Mouse (Mus musculus): ENCODE results near the gene Ppfibp1. TPM values are rescaled to one million over a fixed set of nuclear protein-coding genes. Genes with fewer than 3 reads are reported as not detected.
"Not testable (repeated sequence)": the region's sequence is repeated elsewhere in the genome, so short reads cannot be mapped to it uniquely, and the experiment has no call there.

Gene Ppfibp1
- polyA plus RNA-seq, 1 experiment from 2014 or later, result 15.9 TPM

DNA sequence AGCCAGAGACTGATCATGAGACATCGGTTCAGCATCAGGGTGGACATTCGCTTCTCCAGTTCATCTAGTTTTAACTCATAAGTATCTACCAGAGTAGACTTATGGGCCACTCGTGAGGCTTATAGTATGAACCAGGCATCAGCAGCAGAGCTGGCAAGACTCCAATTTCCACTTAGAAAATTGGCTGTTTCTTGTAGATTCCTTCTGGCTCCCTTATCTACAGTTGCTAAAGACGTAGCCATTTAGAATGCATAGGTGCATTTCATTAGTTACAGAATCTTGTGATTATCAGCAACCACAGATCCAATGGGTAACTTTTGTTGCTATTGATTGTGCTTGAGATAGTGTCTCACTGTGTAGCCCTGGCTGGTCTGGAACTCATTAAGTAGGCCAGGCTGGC, 35.5 kb upstream of the Ppfibp1 start:
- no peak for ATAC-seq
- Histone ChIP-seq H3K4me2 (ENCODE audit: low read length) (no peak overlapping the region), H3K4me1 (ENCODE audit: control insufficient read depth, insufficient read depth, low read depth, low read length) (no peaks in the 10 kb centered on the region), H3K9ac (ENCODE audit: low read depth, low read length) (no peak overlapping the region), H3K27me3 (replicated peaks; ENCODE audit: control insufficient read depth, insufficient read depth, low read length) (no peaks in the 10 kb centered on the region), H3K4me3 (ENCODE audit: low read length) (no peak overlapping the region), H3K9me3 (ENCODE audit: control insufficient read depth, low read length) (no peaks in the 10 kb centered on the region), H3K36me3 (ENCODE audit: control insufficient read depth, insufficient read depth, low read length) (no peaks in the 10 kb centered on the region), H3K27ac (ENCODE audit: low read depth, low read length) (no peak overlapping the region)
- WGBS, result 78% methylated on average over 4 of the region's 4 CpGs

DNA sequence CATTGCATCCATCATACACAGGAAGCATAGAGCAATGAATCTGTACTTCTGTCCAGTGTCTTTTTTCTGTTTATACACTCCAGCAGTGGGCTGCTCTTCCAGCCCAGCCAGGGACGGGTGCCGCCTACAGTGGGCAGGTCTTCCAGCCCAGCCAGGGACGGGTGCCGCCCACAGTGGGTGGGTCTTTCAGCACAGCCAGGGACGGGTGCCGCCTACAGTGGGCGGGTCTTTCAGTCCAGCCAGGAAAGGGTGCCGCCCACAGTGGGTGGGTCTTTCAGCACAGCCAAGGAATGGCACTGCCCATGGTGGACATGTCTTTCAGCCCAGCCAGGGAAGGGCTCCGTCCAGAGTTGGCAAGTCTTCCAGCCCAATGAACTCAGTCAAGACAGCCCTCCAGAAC, 33.1 kb upstream of the Ppfibp1 start:
- H3K27me3 ChIP-seq (replicated peaks; ENCODE audit: control insufficient read depth, insufficient read depth, low read length), result no peaks in the 10 kb centered on the region
- H3K4me3 ChIP-seq (ENCODE audit: low read length), result no peak overlapping the region
- H3K9me3 ChIP-seq (ENCODE audit: control insufficient read depth, low read length), result no peaks in the 10 kb centered on the region
- 95% methylated on average over 9 of the region's 9 CpGs for WGBS
- no peak overlapping the region for H3K9ac ChIP-seq (ENCODE audit: low read depth, low read length)
- H3K36me3 ChIP-seq (ENCODE audit: control insufficient read depth, insufficient read depth, low read length), result no peaks in the 10 kb centered on the region
- ATAC-seq, result no peak
- no peaks in the 10 kb centered on the region for H3K4me1 ChIP-seq (ENCODE audit: control insufficient read depth, insufficient read depth, low read depth, low read length)
- no peak overlapping the region for H3K4me2 ChIP-seq (ENCODE audit: low read length)
- no peak overlapping the region for H3K27ac ChIP-seq (ENCODE audit: low read depth, low read length)

DNA sequence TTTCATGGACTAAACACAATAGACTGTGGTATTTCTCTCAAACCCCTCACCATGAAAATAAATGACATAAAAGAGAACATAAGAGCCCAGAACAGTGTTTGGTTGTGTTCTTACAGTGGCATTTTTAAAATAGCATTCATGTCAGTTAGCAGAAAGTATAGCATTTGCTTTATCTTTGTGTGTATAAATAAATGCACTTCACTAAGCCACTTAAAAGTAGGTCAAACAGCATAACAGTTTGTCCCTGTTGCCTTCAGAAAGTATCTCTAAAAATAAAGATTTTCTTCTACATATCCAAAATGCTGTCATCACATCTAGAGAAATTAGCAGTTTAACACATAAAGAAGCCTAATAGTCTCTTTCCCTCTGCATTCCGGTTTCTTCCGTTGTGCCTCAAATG, 30.9 kb upstream of the Ppfibp1 start:
- H3K36me3 ChIP-seq (ENCODE audit: control insufficient read depth, insufficient read depth, low read length), result no peaks in the 10 kb centered on the region
- no peak overlapping the region for H3K9ac ChIP-seq (ENCODE audit: low read depth, low read length)
- no peak overlapping the region for H3K4me3 ChIP-seq (ENCODE audit: low read length)
- H3K27ac ChIP-seq (ENCODE audit: low read depth, low read length), result no peak overlapping the region
- H3K27me3 ChIP-seq (replicated peaks; ENCODE audit: control insufficient read depth, insufficient read depth, low read length), result no peaks in the 10 kb centered on the region
- no peak for ATAC-seq
- no peaks in the 10 kb centered on the region for H3K4me1 ChIP-seq (ENCODE audit: control insufficient read depth, insufficient read depth, low read depth, low read length)
- H3K9me3 ChIP-seq (ENCODE audit: control insufficient read depth, low read length), result no peaks in the 10 kb centered on the region
- no peak overlapping the region for H3K4me2 ChIP-seq (ENCODE audit: low read length)
- 86% methylated on average over 2 of the region's 2 CpGs for WGBS

DNA sequence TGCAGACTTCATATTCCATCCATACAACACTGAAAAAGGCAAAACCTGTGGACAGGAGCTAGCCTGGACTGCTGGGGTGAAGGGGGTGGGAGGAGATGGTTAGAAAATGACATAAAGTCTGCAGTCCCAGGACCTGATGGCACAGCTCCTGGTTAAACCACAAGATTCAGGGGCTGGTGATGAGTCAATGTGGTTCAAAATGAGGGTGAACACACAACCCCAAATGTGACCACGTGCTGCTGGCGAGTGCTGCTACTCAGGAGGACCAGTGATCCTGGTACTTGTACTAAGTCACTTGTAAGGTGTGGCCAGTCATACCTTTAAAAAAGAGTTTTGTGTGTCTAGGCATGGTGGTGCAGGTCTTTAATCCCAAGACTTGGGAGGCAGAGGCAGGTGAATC, 25.1 kb upstream of the Ppfibp1 start:
- Histone ChIP-seq H3K27ac (ENCODE audit: low read depth, low read length) (no peak overlapping the region), H3K27me3 (replicated peaks; ENCODE audit: control insufficient read depth, insufficient read depth, low read length) (no peaks in the 10 kb centered on the region), H3K9ac (ENCODE audit: low read depth, low read length) (no peak overlapping the region), H3K36me3 (ENCODE audit: control insufficient read depth, insufficient read depth, low read length) (no peaks in the 10 kb centered on the region), H3K4me3 (ENCODE audit: low read length) (no peak overlapping the region), H3K4me1 (ENCODE audit: control insufficient read depth, insufficient read depth, low read depth, low read length) (no peaks in the 10 kb centered on the region), H3K9me3 (ENCODE audit: control insufficient read depth, low read length) (no peaks in the 10 kb centered on the region), H3K4me2 (ENCODE audit: low read length) (no peak overlapping the region)
- WGBS, result 92% methylated on average over 2 of the region's 2 CpGs
- ATAC-seq, result no peak

DNA sequence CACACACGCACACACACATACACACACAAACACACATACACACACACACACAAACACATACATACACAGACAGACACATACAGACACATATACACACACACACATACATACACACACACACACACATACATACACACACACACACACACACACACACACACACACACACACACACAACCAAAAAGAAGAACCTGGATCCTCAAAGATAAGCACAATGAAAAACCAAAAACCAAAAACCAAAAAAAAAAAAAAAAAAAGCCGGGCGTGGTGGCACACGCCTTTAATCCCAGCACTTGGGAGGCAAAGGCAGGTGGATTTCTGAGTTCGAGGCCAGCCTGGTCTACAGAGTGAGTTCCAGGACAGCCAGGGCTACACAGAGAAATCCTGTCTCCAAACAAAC, 23.9 kb upstream of the Ppfibp1 start:
- not testable (repeated sequence) for ATAC-seq; H3K27me3 ChIP-seq (replicated peaks; ENCODE audit: control insufficient read depth, insufficient read depth, low read length); H3K4me2 ChIP-seq (ENCODE audit: low read length); H3K27ac ChIP-seq (ENCODE audit: low read depth, low read length); H3K4me3 ChIP-seq (ENCODE audit: low read length); H3K9me3 ChIP-seq (ENCODE audit: control insufficient read depth, low read length); H3K36me3 ChIP-seq (ENCODE audit: control insufficient read depth, insufficient read depth, low read length); H3K4me1 ChIP-seq (ENCODE audit: control insufficient read depth, insufficient read depth, low read depth, low read length); H3K9ac ChIP-seq (ENCODE audit: low read depth, low read length)
- WGBS, result 89% methylated on average over 2 of the region's 5 CpGs

DNA sequence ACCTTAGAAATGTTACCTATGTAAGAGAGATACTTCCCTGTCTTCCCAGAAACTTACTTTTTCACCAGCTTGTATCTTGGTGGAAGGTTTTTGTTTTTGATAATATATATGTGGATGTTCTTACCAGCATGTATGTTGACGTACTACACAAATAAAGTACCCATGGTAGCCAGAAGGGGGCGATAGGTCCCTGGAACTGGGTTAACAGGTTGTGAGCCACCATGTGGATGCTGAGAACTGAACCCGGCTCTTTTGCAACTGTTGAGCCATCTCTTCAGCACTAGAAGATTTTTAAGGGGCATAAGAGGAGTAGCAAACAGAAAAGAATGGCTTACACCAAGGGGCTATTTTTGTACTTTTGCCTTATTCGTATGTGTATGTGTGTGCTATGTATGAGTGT, 22.6 kb upstream of the Ppfibp1 start:
- no peak overlapping the region for H3K9ac ChIP-seq (ENCODE audit: low read depth, low read length)
- no peak overlapping the region for H3K4me3 ChIP-seq (ENCODE audit: low read length)
- no peaks in the 10 kb centered on the region for H3K27me3 ChIP-seq (replicated peaks; ENCODE audit: control insufficient read depth, insufficient read depth, low read length)
- H3K36me3 ChIP-seq (ENCODE audit: control insufficient read depth, insufficient read depth, low read length), result no peaks in the 10 kb centered on the region
- no peak overlapping the region for H3K27ac ChIP-seq (ENCODE audit: low read depth, low read length)
- WGBS, result 84% methylated on average over 4 of the region's 4 CpGs
- H3K9me3 ChIP-seq (ENCODE audit: control insufficient read depth, low read length), result no peaks in the 10 kb centered on the region
- no peaks in the 10 kb centered on the region for H3K4me1 ChIP-seq (ENCODE audit: control insufficient read depth, insufficient read depth, low read depth, low read length)
- H3K4me2 ChIP-seq (ENCODE audit: low read length), result no peak overlapping the region
- no peak for ATAC-seq

DNA sequence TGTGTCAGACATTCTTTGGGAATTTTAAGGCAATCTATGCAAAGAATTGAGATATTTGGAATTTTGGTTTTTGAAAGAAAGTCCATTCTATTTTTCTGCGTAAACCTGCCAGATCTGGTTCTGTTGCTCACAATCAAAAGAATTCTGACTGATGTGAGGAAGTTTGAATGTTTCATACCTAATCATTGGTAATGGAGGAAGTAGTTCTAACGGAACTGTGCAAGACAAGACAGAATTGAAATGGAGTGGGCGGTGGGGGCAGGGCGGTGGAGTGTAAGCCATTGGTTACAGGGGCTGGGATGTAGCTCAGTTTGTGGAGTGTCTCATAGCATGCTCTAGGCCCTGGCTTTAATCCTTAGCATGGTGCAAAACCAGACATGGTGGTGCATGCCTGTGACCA, 16.3 kb upstream of the Ppfibp1 start:
- Histone ChIP-seq H3K27me3 (replicated peaks; ENCODE audit: control insufficient read depth, insufficient read depth, low read length) (no peaks in the 10 kb centered on the region), H3K27ac (ENCODE audit: low read depth, low read length) (no peak overlapping the region), H3K9ac (ENCODE audit: low read depth, low read length) (no peak overlapping the region), H3K4me3 (ENCODE audit: low read length) (no peak overlapping the region), H3K36me3 (ENCODE audit: control insufficient read depth, insufficient read depth, low read length) (no peaks in the 10 kb centered on the region), H3K4me2 (ENCODE audit: low read length) (no peak overlapping the region), H3K4me1 (ENCODE audit: control insufficient read depth, insufficient read depth, low read depth, low read length) (no peaks in the 10 kb centered on the region), H3K9me3 (ENCODE audit: control insufficient read depth, low read length) (peaks cover 3% of the 10 kb centered on the region; the same call in 1 of the 2 replicates)
- no peak for ATAC-seq
- 93% methylated on average over 4 of the region's 4 CpGs for WGBS

DNA sequence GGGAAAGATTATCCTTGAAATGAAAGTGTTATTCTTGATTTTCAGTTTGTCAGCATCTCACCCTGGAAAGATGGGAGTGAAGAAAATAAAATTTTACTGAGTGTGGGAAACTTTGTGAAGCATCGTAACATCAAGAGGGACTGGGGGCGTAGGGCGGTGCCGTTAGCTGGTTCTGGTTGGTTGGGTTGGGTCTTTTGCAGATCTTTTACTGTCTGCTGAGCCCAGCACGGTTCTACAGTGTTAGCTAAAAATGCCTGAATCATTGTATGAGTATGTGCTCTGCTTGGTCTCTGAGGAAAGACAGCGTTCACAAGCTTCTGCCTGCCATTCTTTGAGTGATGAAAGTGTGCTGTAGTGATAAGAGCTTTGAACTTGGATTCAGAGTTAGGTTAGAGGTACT, 13.9 kb upstream of the Ppfibp1 start:
- H3K9me3 ChIP-seq (ENCODE audit: control insufficient read depth, low read length), result peaks cover 4% of the 10 kb centered on the region; the same call in 1 of the 2 replicates
- no peaks in the 10 kb centered on the region for H3K4me1 ChIP-seq (ENCODE audit: control insufficient read depth, insufficient read depth, low read depth, low read length)
- no peak overlapping the region for H3K9ac ChIP-seq (ENCODE audit: low read depth, low read length)
- WGBS, result 77% methylated on average over 6 of the region's 6 CpGs
- ATAC-seq, result no peak
- H3K27me3 ChIP-seq (replicated peaks; ENCODE audit: control insufficient read depth, insufficient read depth, low read length), result no peaks in the 10 kb centered on the region
- no peak overlapping the region for H3K4me3 ChIP-seq (ENCODE audit: low read length)
- no peak overlapping the region for H3K4me2 ChIP-seq (ENCODE audit: low read length)
- no peaks in the 10 kb centered on the region for H3K36me3 ChIP-seq (ENCODE audit: control insufficient read depth, insufficient read depth, low read length)
- H3K27ac ChIP-seq (ENCODE audit: low read depth, low read length), result no peak overlapping the region

DNA sequence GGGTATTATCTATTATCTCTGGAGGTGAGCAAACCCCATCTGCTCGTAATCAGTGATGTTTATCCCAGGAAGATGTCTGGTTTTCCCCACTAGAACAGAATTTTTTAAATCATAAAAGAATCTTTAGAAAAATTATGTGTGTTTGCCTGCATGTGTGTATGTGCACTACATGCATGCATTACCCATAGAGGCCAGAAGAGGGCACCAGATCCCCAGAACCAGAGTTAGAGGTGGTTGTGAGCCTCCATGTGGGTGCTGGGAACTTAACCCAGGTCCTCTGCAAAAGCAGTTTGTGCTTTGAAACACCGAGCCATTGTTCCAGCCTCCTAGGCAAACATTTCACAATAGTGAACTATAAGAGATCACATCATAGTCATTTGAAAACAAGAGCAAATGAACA, 11.5 kb upstream of the Ppfibp1 start:
- Histone ChIP-seq H3K4me3 (ENCODE audit: low read length) (no peak overlapping the region), H3K9me3 (ENCODE audit: control insufficient read depth, low read length) (peaks cover 4% of the 10 kb centered on the region; the same call in 1 of the 2 replicates), H3K4me2 (ENCODE audit: low read length) (no peak overlapping the region), H3K36me3 (ENCODE audit: control insufficient read depth, insufficient read depth, low read length) (no peaks in the 10 kb centered on the region), H3K27ac (ENCODE audit: low read depth, low read length) (no peak overlapping the region), H3K27me3 (replicated peaks; ENCODE audit: control insufficient read depth, insufficient read depth, low read length) (no peaks in the 10 kb centered on the region), H3K4me1 (ENCODE audit: control insufficient read depth, insufficient read depth, low read depth, low read length) (no peaks in the 10 kb centered on the region), H3K9ac (ENCODE audit: low read depth, low read length) (no peak overlapping the region)
- 93% methylated on average over 2 of the region's 2 CpGs for WGBS
- no peak for ATAC-seq

DNA sequence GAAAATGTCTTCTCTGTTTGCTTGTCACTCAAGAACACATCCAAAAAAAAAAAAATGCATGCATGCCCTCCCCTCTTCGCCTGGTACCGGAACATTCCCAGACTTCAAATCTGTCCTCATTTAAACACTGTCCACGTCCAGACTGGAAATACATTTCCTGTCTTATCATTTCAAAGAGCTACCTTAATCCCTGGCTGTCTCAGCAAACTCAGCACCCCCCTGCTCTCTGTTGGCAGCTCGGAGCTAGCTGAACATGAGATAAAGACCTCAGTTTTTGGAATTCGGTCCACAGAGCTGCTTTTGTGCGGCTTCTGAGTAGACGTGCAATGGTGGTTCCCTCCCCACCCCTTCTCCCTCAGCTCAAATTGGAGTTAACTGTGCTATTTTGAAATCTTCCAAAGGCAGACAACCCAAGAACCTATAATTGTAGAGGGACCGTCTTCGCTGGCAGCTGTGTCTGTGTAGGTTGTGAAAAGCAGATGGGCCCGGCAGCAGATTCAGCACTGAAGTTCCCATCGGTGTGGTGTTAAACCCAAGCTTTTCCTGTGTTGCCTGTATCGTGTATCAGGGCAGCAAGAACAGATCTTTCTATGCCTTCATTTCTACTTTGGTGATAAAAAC, 10.8 kb upstream of the Ppfibp1 start:
- no peaks in the 10 kb centered on the region for H3K36me3 ChIP-seq (ENCODE audit: control insufficient read depth, insufficient read depth, low read length)
- no peak overlapping the region for H3K27ac ChIP-seq (ENCODE audit: low read depth, low read length)
- H3K9me3 ChIP-seq (ENCODE audit: control insufficient read depth, low read length), result peaks cover 4% of the 10 kb centered on the region; the same call in 1 of the 2 replicates
- no peak overlapping the region for H3K4me3 ChIP-seq (ENCODE audit: low read length)
- H3K27me3 ChIP-seq (replicated peaks; ENCODE audit: control insufficient read depth, insufficient read depth, low read length), result no peaks in the 10 kb centered on the region
- 94% methylated on average over 12 of the region's 12 CpGs for WGBS
- H3K4me1 ChIP-seq (ENCODE audit: control insufficient read depth, insufficient read depth, low read depth, low read length), result no peaks in the 10 kb centered on the region
- ATAC-seq, result no peak
- H3K9ac ChIP-seq (ENCODE audit: low read depth, low read length), result no peak overlapping the region
- no peak overlapping the region for H3K4me2 ChIP-seq (ENCODE audit: low read length)
